Mouse (Mus musculus): ENCODE results near the gene Gm1604a. TPM values are rescaled to one million over a fixed set of nuclear protein-coding genes. Genes with fewer than 3 reads are reported as not detected.
"Not testable (repeated sequence)": the region's sequence is repeated elsewhere in the genome, so short reads cannot be mapped to it uniquely, and the experiment has no call there.

Gene Gm1604a
- polyA plus RNA-seq, 1 experiment, result not detected

DNA sequence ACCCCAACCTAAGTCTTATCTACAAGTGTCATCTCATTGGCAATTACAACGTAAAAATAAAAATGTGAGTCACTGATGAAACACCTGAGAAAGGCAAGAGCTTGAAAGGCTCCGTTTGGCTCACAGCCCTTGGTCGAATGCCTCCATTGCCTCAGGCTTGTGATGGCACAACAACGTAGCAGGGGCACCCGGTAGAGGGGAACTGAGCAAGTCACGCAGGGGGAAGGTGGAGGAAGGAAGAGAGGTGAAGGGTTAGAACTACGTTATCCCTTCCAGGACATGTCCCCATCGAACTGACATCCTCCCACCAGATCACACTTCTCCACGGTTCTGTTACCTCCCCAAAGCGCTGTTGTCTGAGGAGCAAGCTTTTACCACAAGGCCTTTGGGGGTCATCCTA, 101.1 kb downstream of the Gm1604a start:
- not testable (repeated sequence) for H3K36me3 ChIP-seq (ENCODE audit: control insufficient read depth, insufficient read depth, low read length); H3K4me3 ChIP-seq (ENCODE audit: low read depth, low read length); H3K27me3 ChIP-seq (ENCODE audit: control insufficient read depth, insufficient read depth, low read length); H3K27ac ChIP-seq (ENCODE audit: insufficient read depth, low read depth, low read length); H3K4me1 ChIP-seq (ENCODE audit: control insufficient read depth, insufficient read depth, insufficient read length, low read length)
- 66% methylated on average over 10 of the region's 10 CpGs for WGBS

DNA sequence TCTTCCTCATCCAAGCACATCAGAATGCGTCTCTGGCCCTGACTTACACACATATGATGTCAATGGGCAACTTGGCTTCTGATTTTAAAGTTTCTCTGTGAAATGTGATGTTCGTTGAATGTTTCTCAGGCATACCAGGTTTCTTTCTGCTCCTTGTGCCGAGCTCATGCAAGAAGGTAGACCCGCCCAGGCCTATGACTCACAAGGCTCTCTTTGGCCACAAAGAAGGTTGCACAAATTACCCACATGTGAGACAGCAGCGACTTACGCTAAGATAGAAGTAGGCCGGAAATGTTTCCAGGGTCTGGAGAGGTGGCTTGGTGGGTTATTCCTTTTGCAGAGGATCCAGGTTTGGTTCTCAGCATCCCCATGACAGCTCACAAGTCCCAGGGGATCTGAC, 108.6 kb downstream of the Gm1604a start:
- not testable (repeated sequence) for H3K4me3 ChIP-seq (ENCODE audit: low read depth, low read length); H3K27ac ChIP-seq (ENCODE audit: insufficient read depth, low read depth, low read length); H3K4me1 ChIP-seq (ENCODE audit: control insufficient read depth, insufficient read depth, insufficient read length, low read length); H3K36me3 ChIP-seq (ENCODE audit: control insufficient read depth, insufficient read depth, low read length); H3K27me3 ChIP-seq (ENCODE audit: control insufficient read depth, insufficient read depth, low read length)
- WGBS, result no CpG with 5 or more reads among the region's 7 CpGs

DNA sequence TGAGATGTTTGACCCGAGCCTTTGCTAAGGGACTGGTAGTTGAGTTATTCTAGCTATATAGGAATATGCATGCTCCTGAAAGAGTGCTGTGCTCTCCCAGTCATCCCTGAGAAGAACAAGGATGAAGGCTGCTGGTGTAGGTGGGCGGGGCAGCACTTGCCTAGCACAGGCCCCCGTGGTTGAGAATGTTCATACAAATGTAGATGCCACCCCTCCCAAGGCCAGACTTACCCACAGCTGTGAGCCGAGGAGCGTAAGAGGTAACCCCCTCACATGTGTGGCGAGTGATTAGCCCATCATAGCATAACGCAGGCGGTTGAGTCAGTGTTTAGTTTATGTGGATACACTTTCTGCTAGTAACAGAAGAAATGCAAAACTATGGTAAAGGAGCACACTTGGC, 109.9 kb downstream of the Gm1604a start:
- not testable (repeated sequence) for H3K27me3 ChIP-seq (ENCODE audit: control insufficient read depth, insufficient read depth, low read length); H3K27ac ChIP-seq (ENCODE audit: insufficient read depth, low read depth, low read length); H3K4me3 ChIP-seq (ENCODE audit: low read depth, low read length); H3K36me3 ChIP-seq (ENCODE audit: control insufficient read depth, insufficient read depth, low read length); H3K4me1 ChIP-seq (ENCODE audit: control insufficient read depth, insufficient read depth, insufficient read length, low read length)
- WGBS, result 87% methylated on average over 7 of the region's 8 CpGs

Other genes starting within 250 kb of the Gm1604a start
- gene Ezr, start 242.8 kb upstream of the Gm1604a start, polyA plus RNA-seq (2012; rRNA removed), result 95.0 and 368 TPM in 2 replicates
- gene Rsph3b, start 76.9 kb upstream of the Gm1604a start, polyA plus RNA-seq (2012; rRNA removed), result 17.8 and 33.4 TPM in 2 replicates
- gene Tagap1, start 64.4 kb upstream of the Gm1604a start, polyA plus RNA-seq (2012; rRNA removed), result 4.0 and 5.4 TPM in 2 replicates
- gene Rnaset2b, start 54.9 kb upstream of the Gm1604a start, polyA plus RNA-seq (2012; rRNA removed), result 55.4 and 58.7 TPM in 2 replicates
- 0.63 TPM in 1 of 2 replicates, not detected in the other for gene Gm49721, start 46.7 kb upstream of the Gm1604a start, polyA plus RNA-seq (2012; rRNA removed)
- 1.8 and 2.1 TPM in 2 replicates for gene Rps6ka2, start 144.5 kb downstream of the Gm1604a start, polyA plus RNA-seq (2012; rRNA removed)